Mouse (Mus musculus) limb, embryonic 14.5 days (tissue): ENCODE results near the gene Cog6. TPM values are rescaled to one million over a fixed set of nuclear protein-coding genes. Genes with fewer than 3 reads are reported as not detected.

Source experiments
- ATAC-seq: fragments of 200-750 bp; cut with Nextera tagmentation; 2 replicates; pipeline ENCODE4 v1.8.0; 2017; ENCODE audit warnings: low read depth, moderate number of reproducible peaks, moderate TSS enrichment; ENCODE audit not compliant: low FRiP score
- DNase-seq: peaks from one replicate; pipeline ENCODE4 v3.0.0-alpha.2; 2015; ENCODE audit warnings: low spot score
- H3K27ac ChIP-seq: fragments of 300-500 bp; sonication (generic); replicated peaks from 2 replicates; pipeline ENCODE4 v1.5.1; 2014; ENCODE audit warnings: low read depth, mild to moderate bottlenecking, low read length, moderate library complexity, mixed read lengths
- H3K27me3 ChIP-seq: fragments of 300-500 bp; sonication (generic); 2 replicates; pipeline ENCODE4 v1.6.1; 2014; ENCODE audit warnings: low read length, mixed read lengths; ENCODE audit not compliant: control insufficient read depth, insufficient read depth
- H3K36me3 ChIP-seq: fragments of 300-500 bp; sonication (generic); 2 replicates; pipeline ENCODE4 v1.6.1; 2014; ENCODE audit warnings: mild to moderate bottlenecking, low read length, moderate library complexity, mixed read lengths; ENCODE audit not compliant: control insufficient read depth, insufficient read depth
- H3K4me1 ChIP-seq: fragments of 300-500 bp; sonication (generic); 2 replicates; pipeline ENCODE4 v1.6.1; 2014; ENCODE audit warnings: antibody characterized with exemption, low read length, mixed read lengths; ENCODE audit not compliant: control insufficient read depth, insufficient read depth
- H3K4me2 ChIP-seq: fragments of 300-500 bp; sonication (generic); replicated peaks from 2 replicates; pipeline ENCODE4 v1.6.1; 2014; ENCODE audit warnings: low read depth, mild to moderate bottlenecking, low read length, moderate library complexity; ENCODE audit not compliant: severe bottlenecking
- H3K4me3 ChIP-seq: fragments of 300-500 bp; sonication (generic); replicated peaks from 2 replicates; pipeline ENCODE4 v1.5.1; 2014; ENCODE audit warnings: low read length
- H3K9ac ChIP-seq: fragments of 300-500 bp; sonication (generic); 2 replicates; pipeline ENCODE4 v1.6.1; 2014; ENCODE audit warnings: mild to moderate bottlenecking, low read depth, low read length, moderate library complexity; ENCODE audit not compliant: severe bottlenecking
- H3K9me3 ChIP-seq: fragments of 300-500 bp; sonication (generic); 2 replicates; pipeline ENCODE4 v1.6.1; 2016; ENCODE audit warnings: low read length; ENCODE audit not compliant: control insufficient read depth
- POLR2A ChIP-seq: fragments of 200-500 bp; IDR thresholded peaks from 2 replicates; pipeline ENCODE4 v1.8.0; 2012; ENCODE audit warnings: inconsistent platforms, mild to moderate bottlenecking, moderate library complexity, borderline replicate concordance; ENCODE audit not compliant: insufficient read depth, insufficient read length; ENCODE audit errors: extremely low read depth
- WGBS: fragments of 180-500 bp; shearing (Covaris S2); extraction: QIAGEN DNeasy Blood & Tissue Kit; methylation state at CpG from one replicate; pipeline ENCODE4 v1.1.7; 2014; 5-methylcytosine and 5-hydroxymethylcytosine counted together
- polyA plus RNA-seq, 2 experiments: library from polyadenylated mRNA; depleted of rRNA in 1 of 2; stranded (reverse) in 1 of 2; unstranded in 1 of 2; fragments of >200 nt; fragmentation: Nextera tagmentation in 1 of 2; extraction: Ambion mirVana in 1 of 2; gene quantifications; 2 replicates each; pipeline versions ENCODE4 v1.2.1 to v1.2.3; 2012 to 2014

Cog6 gene
- polyA plus RNA-seq, 2 experiments = 41.3 to 52.8 TPM

DNA sequence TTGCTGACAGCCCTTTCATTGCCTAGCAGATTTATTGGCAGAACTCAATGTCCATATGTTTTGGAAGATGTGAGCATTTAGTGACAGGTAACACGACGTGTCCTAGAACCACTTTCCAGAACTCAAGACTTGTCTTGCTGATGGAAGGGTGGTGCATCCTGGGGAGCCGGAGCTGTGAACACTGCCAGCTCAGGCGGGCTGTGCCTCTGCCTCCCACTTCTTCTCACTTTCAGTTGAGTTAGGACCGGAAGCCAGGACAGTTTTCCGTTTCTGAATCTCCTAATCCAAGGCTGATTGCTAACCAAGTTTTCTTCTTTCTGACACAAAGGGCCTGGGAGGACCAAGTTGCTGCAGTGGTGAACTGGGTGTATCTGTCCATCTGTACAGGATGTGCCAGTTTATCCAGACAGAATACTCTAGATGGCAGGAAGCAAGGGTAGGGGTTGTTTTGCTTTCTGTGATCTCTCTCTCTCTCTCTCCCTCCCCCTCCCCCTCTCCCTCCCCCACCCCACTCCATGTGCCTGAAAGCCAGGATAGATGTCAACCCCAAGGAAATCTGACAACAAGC is 79.2 kb downstream of the Cog6 start:
- WGBS = 78% methylated on average over 6 of the region's 6 CpGs
- H3K4me1 ChIP-seq = peaks cover 6% of the 10 kb centered on the region
- no peak overlapping the region for H3K9ac ChIP-seq
- H3K4me3 ChIP-seq = no peak overlapping the region
- no peak for TF ChIP-seq POLR2A
- ATAC-seq = no peak
- no peak overlapping the region for H3K4me2 ChIP-seq
- H3K27me3 ChIP-seq = no peaks in the 10 kb centered on the region
- no peak overlapping the region for H3K27ac ChIP-seq
- no peaks in the 10 kb centered on the region for H3K36me3 ChIP-seq
- DNase-seq = no peak
- no peaks in the 10 kb centered on the region for H3K9me3 ChIP-seq

DNA sequence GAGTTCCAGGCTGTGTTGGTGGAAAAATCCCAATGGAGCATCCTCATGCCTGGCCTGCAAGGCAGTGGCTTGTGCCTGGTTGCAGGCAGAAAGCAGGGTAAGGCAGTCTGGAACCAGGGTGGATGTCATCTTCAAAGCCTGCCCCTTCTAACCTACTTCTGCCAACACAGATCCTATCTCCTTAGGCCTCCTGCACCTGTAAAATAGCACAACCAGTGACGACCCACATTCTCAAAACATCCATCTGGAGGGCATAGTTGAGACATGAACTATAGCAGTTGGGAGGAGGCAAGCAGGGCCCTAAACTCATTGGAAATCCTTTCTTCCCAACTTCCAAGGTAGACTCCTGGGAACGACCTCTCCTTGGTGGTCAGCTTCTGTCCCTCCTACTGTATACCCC is 85.1 kb downstream of the Cog6 start:
- no peak overlapping the region for H3K9ac ChIP-seq
- DNase-seq = no peak
- H3K36me3 ChIP-seq = no peaks in the 10 kb centered on the region
- no peak for ATAC-seq
- H3K9me3 ChIP-seq = no peaks in the 10 kb centered on the region
- no peak overlapping the region for H3K27ac ChIP-seq
- H3K4me3 ChIP-seq = no peak overlapping the region
- no peak overlapping the region for H3K4me2 ChIP-seq
- WGBS = 63% methylated on average over 2 of the region's 2 CpGs
- H3K27me3 ChIP-seq = no peaks in the 10 kb centered on the region
- H3K4me1 ChIP-seq = no peaks in the 10 kb centered on the region
- no peak for TF ChIP-seq POLR2A

Other genes with a start within 250 kb of the Cog6 start
- 83.3 and 91.0 TPM in 2 replicates for gene Lhfp, start 24.3 kb upstream of the Cog6 start, polyA plus RNA-seq (2012; rRNA removed)
- gene Lhfp, start 24.3 kb upstream of the Cog6 start, polyA plus RNA-seq (2014; fragmentation: Nextera tagmentation; extraction: Ambion mirVana) = 94.0 and 105 TPM in 2 replicates